Mouse (Mus musculus): ENCODE data around the gene Fitm1. TPM values are rescaled to one million over a fixed set of nuclear protein-coding genes. Genes with fewer than 3 reads are reported as not detected.
A peak's percentile ranks its signal among the peaks of the same experiment; 100 is the strongest.

The Fitm1 gene
- polyA plus RNA-seq, 1 experiment, result 115 TPM

GRCm38 (mm10) chr14:55544334-55544733 lies 31.1 kb upstream of the Fitm1 start:
- Histone ChIP-seq H3K4me3 (ENCODE audit: insufficient read depth, low read depth, low read length) (no peak overlapping the region), H3K4me1 (ENCODE audit: control insufficient read depth, insufficient read depth, low read length) (no peaks in the 10 kb centered on the region), H3K36me3 (ENCODE audit: control insufficient read depth, insufficient read depth, low read length) (no peaks in the 10 kb centered on the region; the same call in 1 of the 2 replicates), H3K27me3 (replicated peaks; ENCODE audit: control insufficient read depth, insufficient read depth, low read length) (no peaks in the 10 kb centered on the region), H3K27ac (ENCODE audit: insufficient read depth, low read depth, low read length) (no peak overlapping the region)
- TF ChIP-seq CTCF (conservative IDR thresholded peaks at IDR 0.05; ENCODE audit: insufficient read depth, insufficient read length, low read depth, low read length), result no peak
- no peak for TF ChIP-seq POLR2A (IDR thresholded peaks at IDR 0.05; ENCODE audit: low read depth, low read length)
- DNase-seq, result no peak
- 69% methylated on average over 9 of the region's 9 CpGs for WGBS

- no peaks in the 10 kb centered on the region for H3K27me3 ChIP-seq (replicated peaks; ENCODE audit: control insufficient read depth, insufficient read depth, low read length)
- no peak overlapping the region for H3K27ac ChIP-seq (ENCODE audit: insufficient read depth, low read depth, low read length)
- H3K4me3 ChIP-seq (ENCODE audit: insufficient read depth, low read depth, low read length), result no peak overlapping the region
- no peaks in the 10 kb centered on the region; the same call in 1 of the 2 replicates for H3K36me3 ChIP-seq (ENCODE audit: control insufficient read depth, insufficient read depth, low read length)
- DNase-seq, result no peak
- no peak for TF ChIP-seq POLR2A (IDR thresholded peaks at IDR 0.05; ENCODE audit: low read depth, low read length)
- no peak for TF ChIP-seq CTCF (conservative IDR thresholded peaks at IDR 0.05; ENCODE audit: insufficient read depth, insufficient read length, low read depth, low read length)
- H3K4me1 ChIP-seq (ENCODE audit: control insufficient read depth, insufficient read depth, low read length), result no peaks in the 10 kb centered on the region
- 88% methylated on average over 6 of the region's 6 CpGs for WGBS
These were observed 25.2 kb upstream of the Fitm1 start for GRCm38 (mm10) chr14:55550191-55550590.

- Histone ChIP-seq H3K36me3 (ENCODE audit: control insufficient read depth, insufficient read depth, low read length) (no peaks in the 10 kb centered on the region; the same call in 1 of the 2 replicates), H3K27me3 (replicated peaks; ENCODE audit: control insufficient read depth, insufficient read depth, low read length) (no peaks in the 10 kb centered on the region), H3K4me1 (ENCODE audit: control insufficient read depth, insufficient read depth, low read length) (no peaks in the 10 kb centered on the region), H3K4me3 (ENCODE audit: insufficient read depth, low read depth, low read length) (no peak overlapping the region), H3K27ac (ENCODE audit: insufficient read depth, low read depth, low read length) (no peak overlapping the region)
- 72% methylated on average over 5 of the region's 5 CpGs for WGBS
- no peak for DNase-seq
- no peak for TF ChIP-seq CTCF (conservative IDR thresholded peaks at IDR 0.05; ENCODE audit: insufficient read depth, insufficient read length, low read depth, low read length)
- TF ChIP-seq POLR2A (IDR thresholded peaks at IDR 0.05; ENCODE audit: low read depth, low read length), result no peak
These were observed 24.1 kb upstream of the Fitm1 start for GRCm38 (mm10) chr14:55551347-55551746.

GRCm38 (mm10) chr14:55551794-55552193 lies 23.6 kb upstream of the Fitm1 start:
- TF ChIP-seq POLR2A (IDR thresholded peaks at IDR 0.05; ENCODE audit: low read depth, low read length), result no peak
- no peak for TF ChIP-seq CTCF (conservative IDR thresholded peaks at IDR 0.05; ENCODE audit: insufficient read depth, insufficient read length, low read depth, low read length)
- Histone ChIP-seq H3K4me3 (ENCODE audit: insufficient read depth, low read depth, low read length) (no peak overlapping the region), H3K4me1 (ENCODE audit: control insufficient read depth, insufficient read depth, low read length) (no peaks in the 10 kb centered on the region; the same call in 1 of the 2 replicates), H3K27me3 (replicated peaks; ENCODE audit: control insufficient read depth, insufficient read depth, low read length) (no peaks in the 10 kb centered on the region), H3K36me3 (ENCODE audit: control insufficient read depth, insufficient read depth, low read length) (no peaks in the 10 kb centered on the region; the same call in 1 of the 2 replicates), H3K27ac (ENCODE audit: insufficient read depth, low read depth, low read length) (no peak overlapping the region)
- WGBS, result 91% methylated on average over 8 of the region's 8 CpGs
- no peak for DNase-seq

GRCm38 (mm10) chr14:55554635-55555034 lies 20.8 kb upstream of the Fitm1 start:
- H3K27me3 ChIP-seq (replicated peaks; ENCODE audit: control insufficient read depth, insufficient read depth, low read length), result no peaks in the 10 kb centered on the region

GRCm38 (mm10) chr14:55555788-55556187 lies 19.6 kb upstream of the Fitm1 start:
- H3K27me3 ChIP-seq (replicated peaks; ENCODE audit: control insufficient read depth, insufficient read depth, low read length), result no peaks in the 10 kb centered on the region
- no peak overlapping the region for H3K4me3 ChIP-seq (ENCODE audit: insufficient read depth, low read depth, low read length)
- TF ChIP-seq POLR2A (IDR thresholded peaks at IDR 0.05; ENCODE audit: low read depth, low read length) (no peak), CTCF (conservative IDR thresholded peaks at IDR 0.05; ENCODE audit: insufficient read depth, insufficient read length, low read depth, low read length) (no peak)
- DNase-seq, result no peak
- H3K36me3 ChIP-seq (ENCODE audit: control insufficient read depth, insufficient read depth, low read length), result no peaks in the 10 kb centered on the region
- no peak overlapping the region for H3K27ac ChIP-seq (ENCODE audit: insufficient read depth, low read depth, low read length)
- peaks cover 4% of the 10 kb centered on the region for H3K4me1 ChIP-seq (ENCODE audit: control insufficient read depth, insufficient read depth, low read length)
- 87% methylated on average over 3 of the region's 3 CpGs for WGBS

More at GRCm38 (mm10) chr14:55554635-55555034, 20.8 kb upstream of the Fitm1 start:
- DNase-seq, result no peak
- H3K36me3 ChIP-seq (ENCODE audit: control insufficient read depth, insufficient read depth, low read length), result no peaks in the 10 kb centered on the region
- H3K4me1 ChIP-seq (ENCODE audit: control insufficient read depth, insufficient read depth, low read length), result peaks cover 4% of the 10 kb centered on the region
- H3K27ac ChIP-seq (ENCODE audit: insufficient read depth, low read depth, low read length), result no peak overlapping the region
- TF ChIP-seq POLR2A (IDR thresholded peaks at IDR 0.05; ENCODE audit: low read depth, low read length) (no peak), CTCF (conservative IDR thresholded peaks at IDR 0.05; ENCODE audit: insufficient read depth, insufficient read length, low read depth, low read length) (no peak)
- H3K4me3 ChIP-seq (ENCODE audit: insufficient read depth, low read depth, low read length), result no peak overlapping the region

- no peaks in the 10 kb centered on the region for H3K36me3 ChIP-seq (ENCODE audit: control insufficient read depth, insufficient read depth, low read length)
- DNase-seq, result peak; percentile 93
- no peak for TF ChIP-seq POLR2A (IDR thresholded peaks at IDR 0.05; ENCODE audit: low read depth, low read length)
- peak; percentile 96 for TF ChIP-seq CTCF (conservative IDR thresholded peaks at IDR 0.05; ENCODE audit: insufficient read depth, insufficient read length, low read depth, low read length)
- peaks cover 12% of the 10 kb centered on the region for H3K4me1 ChIP-seq (ENCODE audit: control insufficient read depth, insufficient read depth, low read length)
- 11% methylated on average over 5 of the region's 5 CpGs for WGBS
- no peaks in the 10 kb centered on the region for H3K27me3 ChIP-seq (replicated peaks; ENCODE audit: control insufficient read depth, insufficient read depth, low read length)
- peak overlapping the region; percentile 91 for H3K27ac ChIP-seq (ENCODE audit: insufficient read depth, low read depth, low read length)
- H3K4me3 ChIP-seq (ENCODE audit: insufficient read depth, low read depth, low read length), result no peak overlapping the region
These were observed 18.4 kb upstream of the Fitm1 start for GRCm38 (mm10) chr14:55557003-55557402.
